ENCODE assay signal across 10 mouse cellular contexts in genomic region chr7:29411838-29412580, GRCm38 (mm10).
DNase-seq lines count a peak whose midpoint lies in the region; ATAC-seq and TF ChIP-seq lines count a peak whose summit lies in the region.
"Had no signal": no experiment of that assay in that cellular context is flagged by ENCODE, and none has a peak within 500 bp of the region (broad histone marks: within the 10 kb centered on the region; RNA-seq: fewer than 3 reads in every experiment).

No protein-coding gene starts in this region.

- H3K4me2 ChIP-seq in midbrain, embryonic 15.5 days, result no peak overlapping the region
- no peak overlapping the region for H3K4me2 ChIP-seq in intestine, postnatal 0 days (replicated peaks; ENCODE audit: low read depth)
- H3K4me2 ChIP-seq: hindbrain, embryonic 15.5 days had no signal

- H3K27me3 ChIP-seq in midbrain, embryonic 10.5 days (ENCODE audit: low read depth, poor library complexity, severe bottlenecking), result no peaks in the 10 kb centered on the region
- no peaks in the 10 kb centered on the region for H3K27me3 ChIP-seq in midbrain, embryonic 15.5 days (replicated peaks)
- H3K27me3 ChIP-seq in intestine, postnatal 0 days (replicated peaks; ENCODE audit: control insufficient read depth, insufficient read depth, low read length), result no peaks in the 10 kb centered on the region
- H3K27me3 ChIP-seq in small intestine, adult 2 months (ENCODE audit: control insufficient read depth, insufficient read depth, low read length), result no peaks in the 10 kb centered on the region
- H3K27me3 ChIP-seq: hindbrain, embryonic 15.5 days had no signal

- no peak for DNase-seq in midbrain, embryonic 10.5 days (ENCODE audit: low spot score)
- DNase-seq in spleen, adult 18-20 months, result no peak
- DNase-seq in frontal cortex, adult 2 months (ENCODE audit: extremely low spot score in 1 of 2, low spot score in 1 of 2), result no peak
- DNase-seq in kidney, postnatal 25 days, result no peak
- DNase-seq: adrenal gland, adult 8-10 months; kidney, postnatal 36 days had no signal

- H3K9ac ChIP-seq in midbrain, embryonic 15.5 days, result no peak overlapping the region
- no peak overlapping the region for H3K9ac ChIP-seq in intestine, postnatal 0 days (ENCODE audit: low read depth, low read length)
- H3K9ac ChIP-seq: hindbrain, embryonic 15.5 days had no signal

- H3K4me3 ChIP-seq in midbrain, embryonic 10.5 days, result no peak overlapping the region
- H3K4me3 ChIP-seq in midbrain, embryonic 15.5 days, result no peak overlapping the region
- no peak overlapping the region for H3K4me3 ChIP-seq in intestine, postnatal 0 days (ENCODE audit: low read depth, low read length)
- no peak overlapping the region for H3K4me3 ChIP-seq in small intestine, adult 2 months (ENCODE audit: low read depth, low read length)
- H3K4me3 ChIP-seq: hindbrain, embryonic 15.5 days had no signal

- no peaks in the 10 kb centered on the region for H3K36me3 ChIP-seq in midbrain, embryonic 10.5 days
- H3K36me3 ChIP-seq in midbrain, embryonic 15.5 days (replicated peaks), result no peaks in the 10 kb centered on the region
- peaks cover 6% of the 10 kb centered on the region; the same call in 1 of the 2 replicates for H3K36me3 ChIP-seq in intestine, postnatal 0 days (ENCODE audit: control insufficient read depth, insufficient read depth)
- no peaks in the 10 kb centered on the region for H3K36me3 ChIP-seq in small intestine, adult 2 months (ENCODE audit: control insufficient read depth, insufficient read depth, low read length)
- H3K36me3 ChIP-seq: hindbrain, embryonic 15.5 days had no signal

- peaks cover 51% of the 10 kb centered on the region for H3K4me1 ChIP-seq in midbrain, embryonic 10.5 days
- H3K4me1 ChIP-seq in midbrain, embryonic 15.5 days, result peaks cover 13% of the 10 kb centered on the region; the same call in 1 of the 2 replicates
- H3K4me1 ChIP-seq in intestine, postnatal 0 days (replicated peaks; ENCODE audit: control insufficient read depth, insufficient read depth, low read length), result no peaks in the 10 kb centered on the region
- H3K4me1 ChIP-seq in small intestine, adult 2 months (ENCODE audit: control insufficient read depth, insufficient read depth, insufficient read length, low read length), result peaks cover 9% of the 10 kb centered on the region

- no peak for TF ChIP-seq POLR2A in small intestine, adult 2 months (IDR thresholded peaks at IDR 0.05; ENCODE audit: low read depth, low read length)

- WGBS in midbrain, embryonic 10.5 days, result 73% methylated on average over 8 of the region's 8 CpGs
- WGBS in midbrain, embryonic 15.5 days, result 61% methylated on average over 8 of the region's 8 CpGs
- WGBS in intestine, postnatal 0 days, result 65% methylated on average over 8 of the region's 8 CpGs
- 74% methylated on average over 8 of the region's 8 CpGs for WGBS in small intestine, adult 2 months

- no peaks in the 10 kb centered on the region for H3K9me3 ChIP-seq in midbrain, embryonic 10.5 days (replicated peaks)
- no peaks in the 10 kb centered on the region for H3K9me3 ChIP-seq in midbrain, embryonic 15.5 days
- H3K9me3 ChIP-seq in intestine, postnatal 0 days (ENCODE audit: control insufficient read depth), result no peaks in the 10 kb centered on the region
- H3K9me3 ChIP-seq: hindbrain, embryonic 15.5 days had no signal

- no peak for TF ChIP-seq CTCF in intestine, postnatal 0 days (IDR thresholded peaks at IDR 0.05; ENCODE audit: low read depth)
- no peak for TF ChIP-seq CTCF in small intestine, adult 2 months (IDR thresholded peaks at IDR 0.05; ENCODE audit: extremely low read depth, insufficient read length, insufficient replicate concordance, low read depth, low read length)

- peak overlapping the region; percentile 52 for H3K27ac ChIP-seq in midbrain, embryonic 10.5 days (replicated peaks)
- H3K27ac ChIP-seq in midbrain, embryonic 15.5 days, result no peak overlapping the region
- no peak overlapping the region; the same call in 1 of the 2 replicates for H3K27ac ChIP-seq in intestine, postnatal 0 days (ENCODE audit: low read depth, low read length)
- H3K27ac ChIP-seq in small intestine, adult 2 months (ENCODE audit: insufficient read depth, low read depth, low read length), result peak overlapping the region; percentile 25; the same call in 1 of the 2 replicates

- no peak for ATAC-seq in midbrain, embryonic 15.5 days (replicated peaks)
- peak; percentile 20; the same call in 1 of the 2 replicates for ATAC-seq in intestine, postnatal 0 days

Comparison
In these comparisons a context has a peak if more than half of its experiments do, and no peak if none do; other contexts are left out.
1. H3K27ac ChIP-seq: peak in midbrain, embryonic 10.5 days (single experiment) and small intestine, adult 2 months (single experiment); none in midbrain, embryonic 15.5 days (single experiment) and intestine, postnatal 0 days (single experiment).